Mouse (Mus musculus) c-Kit-negative CD71-positive TER-119-positive erythroid progenitor cells, embryonic 14.5 days (primary cell): ENCODE results near the gene Olfr594.
"Not testable (repeated sequence)": the region's sequence is repeated elsewhere in the genome, so short reads cannot be mapped to it uniquely, and the experiment has no call there.

ENCODE experiments used
- DNase-seq: peaks from one replicate; pipeline ENCODE4 v3.0.0-alpha.2; 2013; ENCODE audit warnings: low read depth, low spot score

Gene Olfr594

GRCm38 (mm10) chr7:103216696-103217095, at the start of gene Olfr594:
Gene Olfr594 (plus strand): TSS chr7:103216996.
- DNase-seq, result no peak

- DNase-seq, result no peak
Observed at GRCm38 (mm10) chr7:103169697-103170096, 47.1 kb upstream of the Olfr594 start.

- no peak for DNase-seq
Observed at GRCm38 (mm10) chr7:103178240-103178639, 38.6 kb upstream of the Olfr594 start, which contains the start of gene Olfr591. Gene Olfr591 (minus strand): TSS chr7:103178340.

GRCm38 (mm10) chr7:103184503-103184902, 32.3 kb upstream of the Olfr594 start, which contains the start of gene Olfr592:
Gene Olfr592 (plus strand): TSS chr7:103184803.
- not testable (repeated sequence) for DNase-seq

- no peak for DNase-seq
Observed at GRCm38 (mm10) chr7:103211562-103211961, 5.2 kb upstream of the Olfr594 start, which contains the start of gene Olfr593. Gene Olfr593 (plus strand): TSS chr7:103211862.

GRCm38 (mm10) chr7:103212050-103212449, 4.7 kb upstream of the Olfr594 start:
- DNase-seq, result not testable (repeated sequence)

GRCm38 (mm10) chr7:103252405-103252804, 35.6 kb downstream of the Olfr594 start, which contains the start of gene Usp17ld:
Gene Usp17ld (minus strand): TSS chr7:103252505.
- not testable (repeated sequence) for DNase-seq
